Mouse (Mus musculus) heart, adult 8-10 months (tissue): Measurements from ENCODE around the gene Sec14l1. TPM values are rescaled to one million over a fixed set of nuclear protein-coding genes. Genes with fewer than 3 reads are reported as not detected.
"Not testable (repeated sequence)": the region's sequence is repeated elsewhere in the genome, so short reads cannot be mapped to it uniquely, and the experiment has no call there.

ENCODE experiments used
- DNase-seq: peaks from one replicate; pipeline ENCODE4 v3.0.0; 2022; ENCODE audit warnings: low spot score
- total RNA-seq, 4 experiments: library from RNA; stranded (reverse); gene quantifications; 2 replicates each; pipeline ENCODE4 v1.2.4; 2022

Gene Sec14l1
- total RNA-seq = 10 to 100 TPM; 61.1 to 74.3 (median 69.2) TPM

- peak; percentile 98 for DNase-seq
These were observed at the start of gene Sec14l1 for GRCm38 (mm10) chr11:117114592-117115345. Gene Sec14l1 (plus strand): TSS chr11:117115168.

GRCm38 (mm10) chr11:117065602-117066001, 49.4 kb upstream of the Sec14l1 start:
- DNase-seq = not testable (repeated sequence)

GRCm38 (mm10) chr11:117066738-117067137, 48.2 kb upstream of the Sec14l1 start:
- DNase-seq = no peak

GRCm38 (mm10) chr11:117068332-117068731, 46.6 kb upstream of the Sec14l1 start:
- DNase-seq = no peak

- DNase-seq = no peak
These were observed 45.9 kb upstream of the Sec14l1 start for GRCm38 (mm10) chr11:117069027-117069426.

- DNase-seq = no peak
These were observed 44.3 kb upstream of the Sec14l1 start for GRCm38 (mm10) chr11:117070711-117071110.

GRCm38 (mm10) chr11:117072128-117072527, 42.8 kb upstream of the Sec14l1 start:
- peak; percentile 78 for DNase-seq

- no peak for DNase-seq
These were observed 41.5 kb upstream of the Sec14l1 start for GRCm38 (mm10) chr11:117073426-117073825.

GRCm38 (mm10) chr11:117076576-117077196, 38.3 kb upstream of the Sec14l1 start:
- DNase-seq = peak; percentile 89

GRCm38 (mm10) chr11:117077227-117077626, 37.7 kb upstream of the Sec14l1 start:
- DNase-seq = no peak

GRCm38 (mm10) chr11:117077902-117078301, 37.1 kb upstream of the Sec14l1 start:
- no peak for DNase-seq

GRCm38 (mm10) chr11:117078637-117079240, 36.2 kb upstream of the Sec14l1 start:
- DNase-seq = no peak

GRCm38 (mm10) chr11:117079651-117080190, 35.2 kb upstream of the Sec14l1 start:
- no peak for DNase-seq

- no peak for DNase-seq
These were observed 34.8 kb upstream of the Sec14l1 start for GRCm38 (mm10) chr11:117080209-117080608.

GRCm38 (mm10) chr11:117081165-117082064, 33.6 kb upstream of the Sec14l1 start:
- peak; percentile 94 for DNase-seq

- DNase-seq = peak; percentile 71
These were observed 32.5 kb upstream of the Sec14l1 start for GRCm38 (mm10) chr11:117082353-117082934.

- peak; percentile 86 for DNase-seq
These were observed 31.7 kb upstream of the Sec14l1 start for GRCm38 (mm10) chr11:117083052-117083881.

GRCm38 (mm10) chr11:117083882-117084260, 31.1 kb upstream of the Sec14l1 start:
- DNase-seq = not testable (repeated sequence)

GRCm38 (mm10) chr11:117086215-117086614, 28.8 kb upstream of the Sec14l1 start:
- DNase-seq = no peak
